Mouse (Mus musculus) embryonic facial prominence, embryonic 14.5 days (tissue): ENCODE measurements around the gene Opn4. TPM values are rescaled to one million over a fixed set of nuclear protein-coding genes. Genes with fewer than 3 reads are reported as not detected.

Experiments
- ATAC-seq: fragments of 200-750 bp; cut with Nextera tagmentation; 2 replicates; pipeline ENCODE4 v1.8.0; 2017; ENCODE audit warnings: low read depth, moderate number of reproducible peaks, moderate TSS enrichment
- DNase-seq: peaks from one replicate; pipeline ENCODE4 v3.0.0-alpha.2; 2015; ENCODE audit warnings: low spot score
- H3K27ac ChIP-seq: fragments of 300-500 bp; sonication (generic); replicated peaks from 2 replicates; pipeline ENCODE4 v1.5.1; 2014; ENCODE audit warnings: low read depth, mild to moderate bottlenecking, low read length, moderate library complexity
- H3K27me3 ChIP-seq: fragments of 300-500 bp; sonication (generic); replicated peaks from 2 replicates; pipeline ENCODE4 v1.6.1; 2014; ENCODE audit warnings: low read length; ENCODE audit not compliant: control insufficient read depth, insufficient read depth
- H3K36me3 ChIP-seq: fragments of 300-500 bp; sonication (generic); 2 replicates; pipeline ENCODE4 v1.6.1; 2014; ENCODE audit warnings: low read length, mixed read lengths; ENCODE audit not compliant: control insufficient read depth, insufficient read depth
- H3K4me1 ChIP-seq: fragments of 300-500 bp; sonication (generic); 2 replicates; pipeline ENCODE4 v1.6.1; 2014; ENCODE audit warnings: antibody characterized with exemption, low read length; ENCODE audit not compliant: control insufficient read depth, insufficient read depth
- H3K4me2 ChIP-seq: fragments of 300-500 bp; sonication (generic); 2 replicates; pipeline ENCODE4 v1.6.1; 2014; ENCODE audit warnings: low read depth, mild to moderate bottlenecking, low read length, moderate library complexity, mixed read lengths
- H3K4me3 ChIP-seq: fragments of 300-500 bp; sonication (generic); 2 replicates; pipeline ENCODE4 v1.5.1; 2014; ENCODE audit warnings: low read depth, mild to moderate bottlenecking, low read length
- H3K9ac ChIP-seq: fragments of 300-500 bp; sonication (generic); 2 replicates; pipeline ENCODE4 v1.6.1; 2014; ENCODE audit warnings: low read depth, mild to moderate bottlenecking, low read length, moderate library complexity, mixed read lengths
- H3K9me3 ChIP-seq: fragments of 300-500 bp; sonication (generic); 2 replicates; pipeline ENCODE4 v1.6.1; 2016; ENCODE audit warnings: low read length; ENCODE audit not compliant: control insufficient read depth
- WGBS: fragments of 180-500 bp; shearing (Covaris S2); extraction: QIAGEN DNeasy Blood & Tissue Kit; methylation state at CpG from one replicate; pipeline ENCODE4 v1.1.7; 2014; 5-methylcytosine and 5-hydroxymethylcytosine counted together
- polyA plus RNA-seq: library from polyadenylated mRNA; unstranded; fragments of >200 nt; fragmentation: Nextera tagmentation; extraction: Ambion mirVana; gene quantifications from 2 replicates; pipeline ENCODE4 v1.2.1, GENCODE M21; 2014

Opn4 gene
- polyA plus RNA-seq, 1 experiment from 2014 or later: 0.77 TPM

DNA sequence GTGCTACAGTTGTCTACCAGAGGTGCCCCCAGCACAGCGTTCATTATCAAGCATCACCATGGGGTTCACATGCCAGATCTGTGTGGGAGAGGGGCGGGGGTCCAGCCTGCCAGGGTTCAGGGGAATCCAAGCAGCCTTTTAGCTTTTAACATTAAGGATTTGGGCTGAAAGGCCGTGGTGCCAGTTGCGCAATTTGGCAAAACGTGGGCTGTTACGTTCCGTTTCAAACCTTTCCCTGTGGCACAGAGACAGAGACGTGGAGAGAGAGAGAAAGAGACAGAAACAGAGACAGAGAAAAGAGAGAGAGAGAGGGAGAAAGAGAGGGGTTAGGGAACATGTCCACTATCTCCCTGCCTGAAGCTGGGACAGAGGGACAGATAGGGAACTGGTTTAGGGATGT is 38.3 kb downstream of the Opn4 start:
- no peaks in the 10 kb centered on the region for H3K36me3 ChIP-seq
- H3K9ac ChIP-seq: no peak overlapping the region
- 88% methylated on average over 8 of the region's 8 CpGs for WGBS
- DNase-seq: no peak
- H3K27me3 ChIP-seq: no peaks in the 10 kb centered on the region
- H3K4me3 ChIP-seq: no peak overlapping the region
- peaks cover 24% of the 10 kb centered on the region for H3K4me1 ChIP-seq
- ATAC-seq: no peak
- H3K4me2 ChIP-seq: no peak overlapping the region
- H3K27ac ChIP-seq: no peak overlapping the region
- H3K9me3 ChIP-seq: no peaks in the 10 kb centered on the region

DNA sequence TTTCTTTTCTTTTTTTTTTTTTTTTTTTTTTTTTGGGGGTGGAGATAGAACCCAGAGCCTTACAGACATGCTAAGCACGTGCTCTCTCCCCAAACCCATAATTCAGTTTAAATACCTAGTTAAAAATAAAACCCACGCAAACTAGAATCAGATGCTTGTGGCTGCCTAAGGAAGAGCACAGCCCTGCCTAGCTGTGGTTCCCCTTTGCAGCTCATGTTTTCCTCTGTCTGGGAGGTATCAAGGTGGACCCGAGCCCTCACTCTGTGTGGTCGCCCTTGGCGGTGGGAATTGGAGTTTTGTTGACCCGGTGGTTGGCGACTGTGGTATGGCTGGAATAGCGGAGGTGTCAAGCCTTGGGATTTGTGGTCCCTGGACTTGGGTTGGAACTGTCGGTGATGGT is 41.0 kb downstream of the Opn4 start:
- H3K27me3 ChIP-seq: no peaks in the 10 kb centered on the region
- ATAC-seq (peak; percentile 73; the same call in 1 of the 2 replicates), DNase-seq (peak; percentile 69)
- no peaks in the 10 kb centered on the region for H3K9me3 ChIP-seq
- no peak overlapping the region for H3K4me3 ChIP-seq
- H3K4me2 ChIP-seq: no peak overlapping the region
- WGBS: 62% methylated on average over 9 of the region's 9 CpGs
- H3K36me3 ChIP-seq: no peaks in the 10 kb centered on the region
- no peak overlapping the region for H3K9ac ChIP-seq
- no peak overlapping the region for H3K27ac ChIP-seq
- peaks cover 9% of the 10 kb centered on the region; the same call in 1 of the 2 replicates for H3K4me1 ChIP-seq

DNA sequence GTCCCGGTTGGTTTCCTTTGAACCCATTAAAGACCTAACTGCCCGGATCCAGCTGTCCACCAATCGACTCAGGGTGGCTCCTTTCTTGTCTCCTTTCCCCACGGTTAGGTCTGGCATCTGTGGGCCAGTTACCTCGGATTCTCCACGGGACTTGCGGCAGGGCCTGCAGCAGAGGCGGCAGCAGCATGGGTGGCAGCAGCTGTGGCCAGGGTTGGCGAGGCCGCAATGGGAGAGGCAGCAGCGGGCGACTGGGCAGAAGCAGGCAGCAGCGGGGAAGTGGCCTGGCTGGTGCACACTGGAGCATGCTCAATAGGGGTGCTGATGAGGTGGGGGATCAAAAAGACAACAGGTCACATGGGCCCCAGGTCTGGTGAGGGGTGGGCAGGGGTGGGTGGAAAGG is 44.7 kb downstream of the Opn4 start:
- no peak for DNase-seq
- Histone ChIP-seq H3K4me2 (no peak overlapping the region), H3K36me3 (no peaks in the 10 kb centered on the region), H3K9ac (no peak overlapping the region), H3K4me1 (peaks cover 3% of the 10 kb centered on the region; the same call in 1 of the 2 replicates), H3K27me3 (no peaks in the 10 kb centered on the region), H3K4me3 (no peak overlapping the region), H3K27ac (no peak overlapping the region), H3K9me3 (no peaks in the 10 kb centered on the region)
- no peak for ATAC-seq
- 66% methylated on average over 13 of the region's 13 CpGs for whole genome bisulfite sequencing

DNA sequence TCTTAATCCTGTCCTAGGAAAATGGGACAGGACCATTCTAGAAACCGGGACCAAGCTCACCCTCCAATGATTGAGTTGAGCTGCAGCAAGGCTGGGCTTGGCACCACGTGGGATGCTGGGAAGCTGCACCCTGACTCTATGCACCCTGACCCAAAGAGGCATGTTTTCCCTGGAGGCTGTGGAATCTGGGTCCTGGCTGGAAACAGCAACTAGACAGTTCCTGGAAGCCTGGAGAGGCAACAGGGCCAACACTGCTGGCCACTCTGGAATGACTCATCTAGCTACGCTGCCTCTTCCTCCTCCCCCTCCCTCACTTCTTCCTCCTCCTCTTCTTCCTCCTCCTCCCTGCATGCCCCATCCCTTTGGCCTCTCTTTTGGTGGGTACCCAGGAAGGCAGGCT is 45.9 kb downstream of the Opn4 start:
- no peak overlapping the region for H3K4me3 ChIP-seq
- H3K27me3 ChIP-seq: no peaks in the 10 kb centered on the region
- peaks cover under 1% of the 10 kb centered on the region; the same call in 1 of the 2 replicates for H3K4me1 ChIP-seq
- H3K27ac ChIP-seq: no peak overlapping the region
- no peak overlapping the region for H3K4me2 ChIP-seq
- 68% methylated on average over 3 of the region's 3 CpGs for WGBS
- no peaks in the 10 kb centered on the region for H3K36me3 ChIP-seq
- H3K9me3 ChIP-seq: no peaks in the 10 kb centered on the region
- no peak overlapping the region for H3K9ac ChIP-seq
- DNase-seq: no peak
- ATAC-seq: no peak

DNA sequence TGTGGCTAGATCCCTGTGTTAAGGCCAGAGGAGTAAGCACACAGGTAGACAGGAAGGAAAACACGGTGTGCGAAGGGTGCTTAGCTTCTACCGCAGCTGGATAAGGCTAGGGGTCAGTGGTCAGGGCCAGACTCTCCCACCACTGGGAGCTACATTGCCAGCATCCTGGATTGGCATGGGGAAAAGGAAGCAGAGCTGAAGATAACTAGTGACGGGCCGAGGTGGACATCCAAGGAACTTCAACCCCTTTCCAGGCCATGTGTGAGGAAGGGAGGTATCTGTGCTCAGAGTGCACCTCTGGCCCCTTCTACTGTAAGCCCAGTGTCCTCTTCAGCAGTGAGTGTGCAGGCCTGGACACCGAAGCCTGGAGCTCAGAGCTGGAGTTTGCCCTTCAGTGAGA is 46.5 kb downstream of the Opn4 start:
- WGBS: 80% methylated on average over 6 of the region's 6 CpGs
- H3K4me3 ChIP-seq: no peak overlapping the region
- DNase-seq (no peak), ATAC-seq (no peak)
- H3K27me3 ChIP-seq: no peaks in the 10 kb centered on the region
- H3K4me1 ChIP-seq: no peaks in the 10 kb centered on the region
- no peak overlapping the region for H3K27ac ChIP-seq
- H3K4me2 ChIP-seq: no peak overlapping the region
- H3K9ac ChIP-seq: no peak overlapping the region
- H3K36me3 ChIP-seq: no peaks in the 10 kb centered on the region
- H3K9me3 ChIP-seq: no peaks in the 10 kb centered on the region

DNA sequence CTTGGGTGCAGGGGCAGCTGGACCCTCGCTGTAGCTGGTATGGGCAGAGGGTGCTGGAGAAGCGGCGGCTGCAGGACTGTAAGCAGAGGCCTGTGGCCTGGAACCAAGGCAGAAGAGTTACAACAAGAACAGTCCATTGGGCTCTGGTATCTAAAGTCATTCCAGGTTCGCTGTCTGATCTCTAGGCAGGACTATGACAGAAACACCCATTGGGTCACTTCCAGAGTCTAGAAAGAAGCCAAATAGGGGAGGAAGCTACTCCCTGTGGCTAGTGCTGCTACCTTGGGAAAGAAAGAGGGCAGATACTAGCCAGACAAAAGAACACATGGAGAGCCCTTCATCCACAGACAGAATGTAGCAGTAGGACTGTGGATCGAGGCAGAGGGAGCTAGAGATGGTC is 47.7 kb downstream of the Opn4 start:
- no peak overlapping the region for H3K9ac ChIP-seq
- H3K9me3 ChIP-seq: no peaks in the 10 kb centered on the region
- ATAC-seq (no peak), DNase-seq (no peak)
- no peak overlapping the region for H3K4me3 ChIP-seq
- no peaks in the 10 kb centered on the region for H3K27me3 ChIP-seq
- no peak overlapping the region for H3K27ac ChIP-seq
- 90% methylated on average over 5 of the region's 5 CpGs for WGBS
- H3K4me1 ChIP-seq: no peaks in the 10 kb centered on the region
- no peak overlapping the region for H3K4me2 ChIP-seq
- no peaks in the 10 kb centered on the region for H3K36me3 ChIP-seq

DNA sequence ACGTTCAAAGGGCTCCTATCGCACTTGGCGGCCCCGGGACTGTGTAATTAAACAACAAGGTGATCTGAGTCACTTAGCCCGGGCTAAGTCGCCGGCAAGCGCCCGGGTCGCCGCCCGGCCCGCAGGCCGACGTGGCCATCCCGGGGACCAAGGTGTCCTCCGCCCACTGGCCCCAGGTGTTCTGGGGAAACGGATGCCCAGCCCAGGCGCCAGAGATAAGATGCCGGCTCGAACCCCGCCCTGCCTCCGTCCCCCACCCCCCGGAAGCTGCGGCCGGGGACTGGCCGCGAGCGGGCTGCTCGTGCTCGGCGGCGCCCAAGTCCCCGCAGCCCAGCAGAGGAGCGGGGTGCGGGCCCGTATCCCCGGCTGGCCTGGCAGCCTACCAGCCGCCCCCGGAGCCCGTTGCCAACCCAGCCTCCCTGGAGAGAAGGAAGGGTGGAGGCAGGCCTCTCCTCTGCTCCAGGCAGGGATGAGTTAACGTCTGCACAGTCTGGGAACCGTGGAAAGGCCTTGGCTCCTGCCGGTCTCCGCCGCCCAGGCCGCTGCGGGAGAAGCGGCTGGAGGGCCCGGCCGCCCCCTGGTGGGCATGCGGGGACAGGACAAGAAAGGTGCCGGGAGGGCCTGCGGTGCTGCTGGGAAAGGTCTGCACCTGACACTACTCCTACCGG is 50.8 kb downstream of the Opn4 start:
- Histone ChIP-seq H3K9ac (peak overlapping the region; percentile 91), H3K4me3 (peak overlapping the region; percentile 75), H3K27me3 (no peaks in the 10 kb centered on the region), H3K27ac (peak overlapping the region; percentile 92), H3K4me2 (peak overlapping the region; percentile 84), H3K36me3 (no peaks in the 10 kb centered on the region), H3K4me1 (no peaks in the 10 kb centered on the region), H3K9me3 (no peaks in the 10 kb centered on the region)
- WGBS: under 1% methylated on average over 45 of the region's 55 CpGs
- ATAC-seq: peak; percentile 96
- peak; percentile 96 for DNase-seq

DNA sequence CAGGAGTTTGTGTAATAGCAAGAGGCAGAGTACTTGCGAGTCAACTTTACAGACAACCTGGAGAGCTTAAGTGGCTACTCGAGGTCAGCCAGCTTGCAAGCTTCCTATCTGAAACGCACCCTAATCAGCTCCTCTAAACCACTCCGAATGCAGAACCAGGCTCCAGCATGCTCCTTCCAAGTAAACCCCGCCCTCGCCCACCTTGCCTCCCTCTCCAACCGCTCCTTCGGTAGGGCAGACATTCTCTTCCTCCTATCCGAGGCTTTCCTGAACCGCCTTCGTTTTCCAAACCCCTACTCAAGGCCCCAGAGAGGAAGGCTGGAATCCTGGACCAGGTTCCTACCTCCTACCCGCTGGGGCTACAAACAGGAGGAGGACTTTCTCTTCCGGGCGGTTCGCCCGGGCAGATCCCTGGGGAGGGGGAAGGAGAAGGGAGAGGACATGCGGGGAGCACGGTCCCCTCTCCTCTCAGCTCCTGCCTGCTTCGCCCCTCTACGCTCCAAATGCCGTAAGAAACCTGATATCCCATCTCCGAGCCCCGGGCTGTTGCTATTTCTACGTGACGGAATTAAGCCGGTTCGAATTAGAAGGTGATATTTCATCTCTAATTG is 51.4 kb downstream of the Opn4 start:
- no peaks in the 10 kb centered on the region for H3K27me3 ChIP-seq
- H3K9me3 ChIP-seq: no peaks in the 10 kb centered on the region
- H3K9ac ChIP-seq: peak overlapping the region; percentile 91
- under 1% methylated on average over 26 of the region's 27 CpGs for WGBS
- no peaks in the 10 kb centered on the region for H3K4me1 ChIP-seq
- H3K36me3 ChIP-seq: no peaks in the 10 kb centered on the region
- ATAC-seq: peak; percentile 67
- H3K27ac ChIP-seq: peak overlapping the region; percentile 92
- peak overlapping the region; percentile 84 for H3K4me2 ChIP-seq
- H3K4me3 ChIP-seq: peak overlapping the region; percentile 75
- peak; percentile 86 for DNase-seq

DNA sequence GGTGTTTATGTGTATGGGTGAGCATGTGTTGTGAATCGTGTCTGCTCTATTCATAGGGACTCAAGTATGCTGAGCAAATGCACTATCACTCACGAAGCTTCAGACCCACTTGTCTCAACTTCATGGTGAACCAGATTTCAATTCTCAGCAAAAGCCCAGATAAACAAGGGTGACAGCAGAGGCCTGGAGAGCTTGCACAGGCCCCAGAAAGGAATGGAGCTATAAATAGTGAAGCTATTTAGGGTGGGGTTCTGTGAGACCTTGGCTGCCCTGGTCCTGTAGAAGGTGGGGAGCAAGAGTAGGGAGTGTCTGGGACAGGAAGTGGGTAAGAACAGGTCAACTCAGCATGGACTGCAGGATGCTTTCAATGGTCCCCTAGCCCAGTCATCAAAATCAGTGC is 55.4 kb downstream of the Opn4 start:
- H3K9ac ChIP-seq: no peak overlapping the region
- no peak overlapping the region for H3K4me3 ChIP-seq
- H3K27me3 ChIP-seq: no peaks in the 10 kb centered on the region
- no peak for DNase-seq
- 78% methylated on average over 2 of the region's 2 CpGs for WGBS
- no peak overlapping the region for H3K4me2 ChIP-seq
- no peaks in the 10 kb centered on the region for H3K4me1 ChIP-seq
- no peak overlapping the region for H3K27ac ChIP-seq
- ATAC-seq: no peak
- no peaks in the 10 kb centered on the region for H3K9me3 ChIP-seq
- H3K36me3 ChIP-seq: no peaks in the 10 kb centered on the region
